Mouse (Mus musculus) embryonic facial prominence, embryonic 14.5 days (tissue): Measurements from ENCODE around the gene Cdc6. TPM values are rescaled to one million over a fixed set of nuclear protein-coding genes. Genes with fewer than 3 reads are reported as not detected.
A peak's percentile ranks its signal among the peaks of the same experiment; 100 is the strongest.

ENCODE experiments used
- ATAC-seq: fragments of 200-750 bp; cut with Nextera tagmentation; 2 replicates; pipeline ENCODE4 v1.8.0; 2017; ENCODE audit warnings: low read depth, moderate number of reproducible peaks, moderate TSS enrichment
- DNase-seq: peaks from one replicate; pipeline ENCODE4 v3.0.0-alpha.2; 2015; ENCODE audit warnings: low spot score
- H3K27ac ChIP-seq: fragments of 300-500 bp; sonication (generic); replicated peaks from 2 replicates; pipeline ENCODE4 v1.5.1; 2014; ENCODE audit warnings: low read depth, mild to moderate bottlenecking, low read length, moderate library complexity
- H3K27me3 ChIP-seq: fragments of 300-500 bp; sonication (generic); replicated peaks from 2 replicates; pipeline ENCODE4 v1.6.1; 2014; ENCODE audit warnings: low read length; ENCODE audit not compliant: control insufficient read depth, insufficient read depth
- H3K36me3 ChIP-seq: fragments of 300-500 bp; sonication (generic); 2 replicates; pipeline ENCODE4 v1.6.1; 2014; ENCODE audit warnings: low read length, mixed read lengths; ENCODE audit not compliant: control insufficient read depth, insufficient read depth
- H3K4me1 ChIP-seq: fragments of 300-500 bp; sonication (generic); 2 replicates; pipeline ENCODE4 v1.6.1; 2014; ENCODE audit warnings: antibody characterized with exemption, low read length; ENCODE audit not compliant: control insufficient read depth, insufficient read depth
- H3K4me2 ChIP-seq: fragments of 300-500 bp; sonication (generic); 2 replicates; pipeline ENCODE4 v1.6.1; 2014; ENCODE audit warnings: low read depth, mild to moderate bottlenecking, low read length, moderate library complexity, mixed read lengths
- H3K4me3 ChIP-seq: fragments of 300-500 bp; sonication (generic); 2 replicates; pipeline ENCODE4 v1.5.1; 2014; ENCODE audit warnings: low read depth, mild to moderate bottlenecking, low read length
- H3K9ac ChIP-seq: fragments of 300-500 bp; sonication (generic); 2 replicates; pipeline ENCODE4 v1.6.1; 2014; ENCODE audit warnings: low read depth, mild to moderate bottlenecking, low read length, moderate library complexity, mixed read lengths
- H3K9me3 ChIP-seq: fragments of 300-500 bp; sonication (generic); 2 replicates; pipeline ENCODE4 v1.6.1; 2016; ENCODE audit warnings: low read length; ENCODE audit not compliant: control insufficient read depth
- WGBS: fragments of 180-500 bp; shearing (Covaris S2); extraction: QIAGEN DNeasy Blood & Tissue Kit; methylation state at CpG from one replicate; pipeline ENCODE4 v1.1.7; 2014; 5-methylcytosine and 5-hydroxymethylcytosine counted together
- polyA plus RNA-seq: library from polyadenylated mRNA; unstranded; fragments of >200 nt; fragmentation: Nextera tagmentation; extraction: Ambion mirVana; gene quantifications from 2 replicates; pipeline ENCODE4 v1.2.1, GENCODE M21; 2014

The Cdc6 gene
- polyA plus RNA-seq, 1 experiment from 2014 or later, result 22.7 TPM

GRCm38 (mm10) chr11:98871416-98871815 is 36.2 kb upstream of the Cdc6 start:
- no peak overlapping the region for H3K4me2 ChIP-seq
- 51% methylated on average over 4 of the region's 4 CpGs for WGBS
- DNase-seq, result no peak
- no peak for ATAC-seq
- no peak overlapping the region for H3K9ac ChIP-seq
- no peaks in the 10 kb centered on the region for H3K27me3 ChIP-seq
- H3K9me3 ChIP-seq, result no peaks in the 10 kb centered on the region
- H3K36me3 ChIP-seq, result peaks cover 46% of the 10 kb centered on the region; the same call in 1 of the 2 replicates
- H3K4me1 ChIP-seq, result peaks cover 8% of the 10 kb centered on the region; the same call in 1 of the 2 replicates
- H3K27ac ChIP-seq, result peak overlapping the region; percentile 75
- no peak overlapping the region for H3K4me3 ChIP-seq

DNA sequence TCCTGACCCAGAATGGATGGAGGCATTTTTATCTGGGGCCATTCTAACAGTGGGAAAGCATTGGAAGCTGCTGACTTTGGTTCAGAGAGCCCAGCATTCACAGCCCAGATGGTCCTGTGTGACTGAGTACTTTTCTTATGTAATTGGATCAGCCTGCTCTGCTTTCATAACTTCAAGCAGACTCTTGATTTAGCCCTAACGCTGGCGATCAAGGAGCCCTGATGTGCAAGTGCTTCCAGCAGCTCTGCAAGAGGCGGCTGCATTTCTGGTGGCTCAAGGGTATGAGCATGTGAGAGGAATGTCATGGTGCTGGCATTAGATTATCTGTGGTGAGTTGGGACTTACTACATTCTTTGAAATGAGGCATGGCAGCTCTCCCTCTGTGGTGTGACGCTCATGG is 35.6 kb upstream of the Cdc6 start:
- Histone ChIP-seq H3K27ac (peak overlapping the region; percentile 75), H3K9ac (no peak overlapping the region; the same call in 1 of the 2 replicates), H3K27me3 (no peaks in the 10 kb centered on the region), H3K4me3 (no peak overlapping the region), H3K36me3 (peaks cover 40% of the 10 kb centered on the region; the same call in 1 of the 2 replicates), H3K4me2 (no peak overlapping the region), H3K9me3 (no peaks in the 10 kb centered on the region), H3K4me1 (peaks cover 8% of the 10 kb centered on the region; the same call in 1 of the 2 replicates)
- 40% methylated on average over 4 of the region's 4 CpGs for WGBS
- DNase-seq (peak; percentile 81), ATAC-seq (peak; percentile 37; the same call in 1 of the 2 replicates)

DNA sequence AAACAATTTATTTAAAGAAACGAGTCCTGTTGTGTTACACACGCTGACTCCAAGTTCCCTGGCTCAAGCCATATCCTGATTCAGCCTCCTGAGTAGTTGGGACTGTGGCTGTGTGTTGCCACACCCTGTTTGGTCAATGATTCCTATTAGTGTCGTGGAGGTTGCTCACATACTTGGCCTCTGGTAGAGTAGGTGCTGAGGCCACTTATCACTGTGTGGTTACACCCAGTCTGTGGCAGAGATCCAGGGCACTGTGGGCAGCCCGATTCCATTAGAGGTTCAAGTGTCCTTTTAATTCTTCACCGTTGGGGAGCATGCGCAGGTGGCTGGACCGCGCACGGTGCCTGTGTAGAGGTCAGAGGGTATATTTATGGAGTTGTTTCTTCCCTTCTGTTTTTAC is 33.7 kb upstream of the Cdc6 start:
- DNase-seq, result no peak
- peaks cover 8% of the 10 kb centered on the region for H3K4me1 ChIP-seq
- H3K9ac ChIP-seq, result no peak overlapping the region
- 94% methylated on average over 9 of the region's 9 CpGs for WGBS
- H3K27ac ChIP-seq, result no peak overlapping the region
- H3K9me3 ChIP-seq, result no peaks in the 10 kb centered on the region
- H3K36me3 ChIP-seq, result peaks cover 21% of the 10 kb centered on the region; the same call in 1 of the 2 replicates
- no peak; the same call in 1 of the 2 replicates for ATAC-seq
- H3K4me3 ChIP-seq, result no peak overlapping the region
- no peak overlapping the region for H3K4me2 ChIP-seq
- H3K27me3 ChIP-seq, result no peaks in the 10 kb centered on the region

- no peak overlapping the region for H3K4me2 ChIP-seq
- no peak for ATAC-seq
- DNase-seq, result no peak
- no peaks in the 10 kb centered on the region; the same call in 1 of the 2 replicates for H3K4me1 ChIP-seq
- WGBS, result 90% methylated on average over 9 of the region's 9 CpGs
- H3K9me3 ChIP-seq, result no peaks in the 10 kb centered on the region
- H3K4me3 ChIP-seq, result no peak overlapping the region
- no peak overlapping the region for H3K9ac ChIP-seq
- no peak overlapping the region for H3K27ac ChIP-seq
- peaks cover 19% of the 10 kb centered on the region; the same call in 1 of the 2 replicates for H3K36me3 ChIP-seq
- H3K27me3 ChIP-seq, result no peaks in the 10 kb centered on the region
These were observed 30.6 kb upstream of the Cdc6 start for GRCm38 (mm10) chr11:98877001-98877400.

- DNase-seq (no peak), ATAC-seq (no peak)
- no peaks in the 10 kb centered on the region for H3K4me1 ChIP-seq
- H3K27ac ChIP-seq, result no peak overlapping the region
- no peak overlapping the region for H3K4me2 ChIP-seq
- peaks cover 81% of the 10 kb centered on the region for H3K36me3 ChIP-seq
- H3K4me3 ChIP-seq, result no peak overlapping the region
- 98% methylated on average over 3 of the region's 3 CpGs for WGBS
- no peaks in the 10 kb centered on the region for H3K27me3 ChIP-seq
- no peak overlapping the region for H3K9ac ChIP-seq
- H3K9me3 ChIP-seq, result no peaks in the 10 kb centered on the region
These were observed 19.9 kb upstream of the Cdc6 start for GRCm38 (mm10) chr11:98887703-98888102.

DNA sequence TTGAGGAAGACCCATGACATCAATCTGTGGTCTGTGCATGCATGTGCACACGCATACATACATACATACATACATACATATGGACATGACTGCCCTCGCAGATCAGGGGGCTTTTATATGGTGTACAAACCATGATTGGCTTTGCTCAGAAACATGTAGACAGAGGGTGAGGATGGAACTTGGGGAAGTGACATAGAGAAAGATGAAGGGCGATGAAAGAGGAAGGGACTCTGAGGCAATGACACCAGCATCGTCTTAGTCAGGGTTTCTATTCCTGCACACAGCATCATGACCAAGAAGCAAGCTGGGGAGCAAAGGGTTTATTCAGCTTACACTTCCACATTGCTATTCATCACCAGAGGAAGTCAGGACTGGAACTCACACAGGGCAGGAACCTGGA is 18.5 kb upstream of the Cdc6 start:
- H3K27ac ChIP-seq, result no peak overlapping the region
- H3K36me3 ChIP-seq, result peaks cover 94% of the 10 kb centered on the region
- ATAC-seq (no peak), DNase-seq (no peak)
- 99% methylated on average over 4 of the region's 4 CpGs for WGBS
- H3K27me3 ChIP-seq, result no peaks in the 10 kb centered on the region
- no peak overlapping the region for H3K9ac ChIP-seq
- H3K4me3 ChIP-seq, result no peak overlapping the region
- H3K4me1 ChIP-seq, result no peaks in the 10 kb centered on the region
- H3K4me2 ChIP-seq, result no peak overlapping the region
- H3K9me3 ChIP-seq, result no peaks in the 10 kb centered on the region

DNA sequence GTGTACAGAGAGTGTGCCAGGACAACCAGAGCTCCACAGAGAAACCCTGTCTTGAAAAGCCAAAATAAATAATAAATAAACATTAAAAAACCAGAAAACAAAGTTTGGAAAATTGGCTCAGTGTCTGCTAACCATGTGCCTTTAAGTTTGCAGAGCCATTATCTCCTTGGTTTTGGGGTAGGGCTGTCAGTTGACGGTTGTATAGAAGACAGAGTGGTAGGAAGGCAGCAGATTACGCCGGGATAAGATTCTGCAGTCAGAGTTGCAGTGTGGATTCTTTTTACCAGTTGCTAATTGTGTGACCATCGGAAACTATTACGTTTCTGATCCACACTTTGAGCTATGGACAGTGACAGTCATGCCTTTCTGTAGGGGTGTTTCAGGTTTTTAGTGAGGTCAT is 17.6 kb upstream of the Cdc6 start:
- Histone ChIP-seq H3K4me3 (no peak overlapping the region), H3K9me3 (no peaks in the 10 kb centered on the region), H3K27ac (no peak overlapping the region), H3K4me1 (no peaks in the 10 kb centered on the region), H3K9ac (no peak overlapping the region), H3K4me2 (no peak overlapping the region), H3K27me3 (no peaks in the 10 kb centered on the region), H3K36me3 (peaks cover 94% of the 10 kb centered on the region)
- no peak for DNase-seq
- WGBS, result 86% methylated on average over 5 of the region's 5 CpGs
- no peak for ATAC-seq

DNA sequence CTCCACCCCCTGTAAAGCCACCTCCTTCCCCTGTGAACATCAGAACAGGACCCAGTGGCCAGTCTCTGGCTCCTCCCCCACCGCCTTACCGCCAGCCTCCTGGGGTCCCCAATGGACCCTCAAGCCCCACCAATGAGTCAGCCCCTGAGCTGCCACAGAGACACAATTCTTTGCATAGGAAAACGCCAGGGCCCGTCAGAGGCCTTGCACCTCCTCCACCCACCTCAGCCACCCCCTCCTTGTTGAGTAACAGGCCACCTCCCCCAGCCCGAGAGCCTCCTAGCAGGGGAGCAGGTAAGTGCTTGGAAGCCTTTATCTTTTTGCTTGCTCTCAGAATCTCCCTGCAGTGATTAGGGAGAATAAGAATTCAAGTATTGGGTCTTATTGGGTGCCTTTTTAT is 15.2 kb upstream of the Cdc6 start:
- H3K4me1 ChIP-seq, result no peaks in the 10 kb centered on the region
- H3K4me2 ChIP-seq, result no peak overlapping the region
- 63% methylated on average over 5 of the region's 5 CpGs for WGBS
- 0 out of 2 replicates have a peak overlapping the region, but pooled peaks have one; percentile 35 for H3K27ac ChIP-seq
- no peak overlapping the region for H3K4me3 ChIP-seq
- peaks cover 92% of the 10 kb centered on the region for H3K36me3 ChIP-seq
- H3K9me3 ChIP-seq, result no peaks in the 10 kb centered on the region
- H3K9ac ChIP-seq, result no peak overlapping the region
- ATAC-seq (no peak), DNase-seq (no peak)
- H3K27me3 ChIP-seq, result no peaks in the 10 kb centered on the region

- peaks cover 56% of the 10 kb centered on the region for H3K36me3 ChIP-seq
- 83% methylated on average over 12 of the region's 12 CpGs for WGBS
- no peak overlapping the region for H3K9ac ChIP-seq
These were observed 7.0 kb upstream of the Cdc6 start for GRCm38 (mm10) chr11:98900529-98901125.

More at GRCm38 (mm10) chr11:98900529-98901125, 7.0 kb upstream of the Cdc6 start:
- Histone ChIP-seq H3K4me3 (no peak overlapping the region), H3K27me3 (no peaks in the 10 kb centered on the region), H3K4me1 (peaks cover 9% of the 10 kb centered on the region), H3K27ac (no peak overlapping the region), H3K9me3 (no peaks in the 10 kb centered on the region), H3K4me2 (no peak overlapping the region)
- no peak for ATAC-seq
- DNase-seq, result no peak
